Mouse (Mus musculus) midbrain, embryonic 11.5 days (tissue): ENCODE results near the gene Man1c1. TPM values are rescaled to one million over a fixed set of nuclear protein-coding genes. Genes with fewer than 3 reads are reported as not detected.

Source experiments
- ATAC-seq: fragments of 200-750 bp; cut with Nextera tagmentation; 2 replicates; pipeline ENCODE4 v1.8.0; 2017; ENCODE audit warnings: moderate TSS enrichment, moderate library complexity; ENCODE audit not compliant: low FRiP score
- DNase-seq: peaks from one replicate; pipeline ENCODE4 v3.0.0; 2015; ENCODE audit warnings: low spot score; ENCODE audit errors: missing footprints
- H3K27ac ChIP-seq: fragments of 300-500 bp; sonication (generic); 2 replicates; pipeline ENCODE4 v1.5.1; 2014; ENCODE audit warnings: low read depth, low read length
- H3K27me3 ChIP-seq: fragments of 300-500 bp; sonication (generic); 2 replicates; pipeline ENCODE4 v1.6.1; 2014; ENCODE audit warnings: mild to moderate bottlenecking, low read length, moderate library complexity, mixed read lengths; ENCODE audit not compliant: control insufficient read depth, insufficient read depth
- H3K36me3 ChIP-seq: fragments of 300-500 bp; sonication (generic); 2 replicates; pipeline ENCODE4 v1.6.1; 2014; ENCODE audit warnings: mild to moderate bottlenecking, low read length, moderate library complexity, mixed read lengths; ENCODE audit not compliant: control insufficient read depth, insufficient read depth
- H3K4me1 ChIP-seq: fragments of 300-500 bp; sonication (generic); 2 replicates; pipeline ENCODE4 v1.6.1; 2014; ENCODE audit warnings: low read length; ENCODE audit not compliant: control insufficient read depth, insufficient read depth
- H3K4me2 ChIP-seq: fragments of 300-500 bp; sonication (generic); 2 replicates; pipeline ENCODE4 v1.6.1; 2014; ENCODE audit warnings: mild to moderate bottlenecking, moderate library complexity
- H3K4me3 ChIP-seq: fragments of 300-500 bp; sonication (generic); 2 replicates; pipeline ENCODE4 v1.5.1; 2014; ENCODE audit warnings: low read depth, low read length
- H3K9ac ChIP-seq: fragments of 300-500 bp; sonication (generic); 2 replicates; pipeline ENCODE4 v1.6.1; 2014; ENCODE audit warnings: low read length
- H3K9me3 ChIP-seq: fragments of 300-500 bp; sonication (generic); 2 replicates; pipeline ENCODE4 v1.6.1; 2016; ENCODE audit warnings: low read length; ENCODE audit not compliant: control insufficient read depth
- WGBS: fragments of 180-500 bp; shearing (Covaris S2); extraction: QIAGEN DNeasy Blood & Tissue Kit; methylation state at CpG from one replicate; pipeline ENCODE4 v1.1.7; 2014; 5-methylcytosine and 5-hydroxymethylcytosine counted together
- polyA plus RNA-seq: library from polyadenylated mRNA; unstranded; fragments of >200 nt; fragmentation: Nextera tagmentation; extraction: Ambion mirVana; gene quantifications from 2 replicates; pipeline ENCODE4 v1.2.1, GENCODE M21; 2014

Man1c1 gene
- polyA plus RNA-seq, 1 experiment from 2014 or later, result 3.2 TPM

DNA sequence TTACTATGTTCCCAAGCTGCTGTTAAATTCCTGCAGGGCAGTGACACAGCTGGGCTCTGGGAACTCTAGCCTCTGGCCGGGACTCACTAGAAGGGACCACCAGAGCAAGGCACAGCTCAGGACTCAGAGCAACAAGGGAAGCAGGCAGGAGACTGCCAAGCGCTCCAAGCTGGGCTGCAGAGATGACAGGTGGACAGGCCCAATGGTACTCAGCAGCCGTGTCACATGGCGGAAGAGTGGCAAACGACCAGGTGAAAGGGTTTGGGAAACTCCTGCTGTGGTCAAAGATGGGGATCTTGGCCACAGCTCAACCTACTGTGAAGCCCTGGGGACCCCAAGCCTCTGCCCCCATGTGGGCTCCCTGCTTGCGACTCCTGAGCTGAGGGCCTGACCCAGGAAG lies 140.0 kb downstream of the Man1c1 start:
- Histone ChIP-seq H3K27ac (no peak overlapping the region), H3K4me3 (no peak overlapping the region), H3K9ac (no peak overlapping the region), H3K4me2 (no peak overlapping the region), H3K4me1 (peaks cover 3% of the 10 kb centered on the region; the same call in 1 of the 2 replicates), H3K27me3 (no peaks in the 10 kb centered on the region), H3K36me3 (no peaks in the 10 kb centered on the region), H3K9me3 (no peaks in the 10 kb centered on the region)
- DNase-seq, result no peak
- 92% methylated on average over 6 of the region's 6 CpGs for WGBS
- no peak for ATAC-seq

DNA sequence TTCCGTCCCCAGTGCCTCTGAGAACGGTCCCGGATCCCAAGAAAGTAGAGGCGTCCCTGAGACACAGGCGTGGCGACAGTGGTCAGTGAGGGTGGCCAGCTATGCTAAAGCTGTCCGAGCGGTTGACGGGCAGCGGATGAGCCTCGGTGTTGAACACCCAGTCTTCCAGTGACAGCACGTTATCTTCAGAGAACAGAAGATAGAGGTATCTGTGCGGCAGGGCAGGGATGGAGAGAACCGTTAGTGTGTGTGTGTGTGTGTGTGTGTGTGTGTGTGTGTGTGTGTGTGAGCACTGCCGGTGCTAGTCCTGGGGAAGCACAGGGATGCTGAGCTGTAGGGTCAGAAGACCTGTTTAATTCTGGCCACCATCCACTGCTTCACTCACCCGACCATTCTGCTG lies 140.5 kb downstream of the Man1c1 start:
- DNase-seq, result no peak
- no peaks in the 10 kb centered on the region for H3K9me3 ChIP-seq
- no peak for ATAC-seq
- H3K4me1 ChIP-seq, result peaks cover 3% of the 10 kb centered on the region; the same call in 1 of the 2 replicates
- no peak overlapping the region for H3K4me2 ChIP-seq
- no peak overlapping the region for H3K4me3 ChIP-seq
- H3K27ac ChIP-seq, result no peak overlapping the region
- H3K9ac ChIP-seq, result no peak overlapping the region
- H3K27me3 ChIP-seq, result no peaks in the 10 kb centered on the region
- WGBS, result 94% methylated on average over 16 of the region's 16 CpGs
- no peaks in the 10 kb centered on the region for H3K36me3 ChIP-seq

DNA sequence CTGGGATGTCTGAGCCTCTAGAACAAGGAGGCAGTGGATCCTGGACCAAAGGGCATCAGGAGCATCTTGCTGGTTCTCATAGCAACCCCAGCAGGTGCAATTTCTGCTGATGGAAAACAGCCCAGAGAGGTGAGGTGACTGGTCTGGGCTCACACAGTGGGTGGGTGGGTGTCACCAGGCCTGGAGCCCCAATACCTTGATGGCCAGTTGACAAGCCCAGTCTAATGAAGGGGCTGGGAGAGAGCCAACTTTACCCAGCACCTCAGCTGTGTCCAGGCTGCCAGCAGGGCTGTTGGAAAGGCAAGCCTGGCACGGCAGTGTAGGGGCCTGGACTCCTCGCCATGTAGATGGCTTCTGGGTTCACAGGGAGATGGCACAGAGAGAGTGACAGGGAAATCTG lies 142.1 kb downstream of the Man1c1 start:
- no peak for DNase-seq
- Histone ChIP-seq H3K36me3 (no peaks in the 10 kb centered on the region), H3K9ac (no peak overlapping the region), H3K4me1 (peaks cover 6% of the 10 kb centered on the region), H3K9me3 (no peaks in the 10 kb centered on the region), H3K4me2 (no peak overlapping the region), H3K27me3 (no peaks in the 10 kb centered on the region), H3K27ac (no peak overlapping the region), H3K4me3 (no peak overlapping the region)
- ATAC-seq, result no peak
- 92% methylated on average over 2 of the region's 2 CpGs for WGBS

DNA sequence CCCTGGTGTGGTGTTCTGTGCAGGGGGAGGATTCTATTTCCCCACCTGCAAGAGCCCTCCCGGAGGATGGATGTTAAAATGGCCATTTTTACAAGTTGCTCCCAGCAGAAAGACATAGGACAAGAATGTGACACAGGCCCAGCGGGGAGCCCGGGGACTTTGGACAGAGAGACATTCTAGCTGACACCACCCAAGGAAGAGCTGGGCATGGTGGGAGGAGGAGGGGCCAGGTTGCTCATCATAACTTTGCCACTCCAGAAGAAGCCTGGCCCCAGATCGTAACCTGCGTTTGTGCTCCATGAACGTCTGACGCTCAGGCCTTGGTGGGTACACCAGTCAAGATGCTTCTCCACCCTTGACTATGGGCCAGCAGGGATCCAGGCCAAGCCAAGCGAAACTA lies 143.4 kb downstream of the Man1c1 start:
- WGBS, result 91% methylated on average over 8 of the region's 8 CpGs
- ATAC-seq (no peak), DNase-seq (no peak)
- Histone ChIP-seq H3K27ac (no peak overlapping the region), H3K4me1 (peaks cover 6% of the 10 kb centered on the region), H3K9ac (no peak overlapping the region), H3K36me3 (no peaks in the 10 kb centered on the region), H3K4me3 (no peak overlapping the region), H3K4me2 (no peak overlapping the region), H3K27me3 (no peaks in the 10 kb centered on the region), H3K9me3 (no peaks in the 10 kb centered on the region)

DNA sequence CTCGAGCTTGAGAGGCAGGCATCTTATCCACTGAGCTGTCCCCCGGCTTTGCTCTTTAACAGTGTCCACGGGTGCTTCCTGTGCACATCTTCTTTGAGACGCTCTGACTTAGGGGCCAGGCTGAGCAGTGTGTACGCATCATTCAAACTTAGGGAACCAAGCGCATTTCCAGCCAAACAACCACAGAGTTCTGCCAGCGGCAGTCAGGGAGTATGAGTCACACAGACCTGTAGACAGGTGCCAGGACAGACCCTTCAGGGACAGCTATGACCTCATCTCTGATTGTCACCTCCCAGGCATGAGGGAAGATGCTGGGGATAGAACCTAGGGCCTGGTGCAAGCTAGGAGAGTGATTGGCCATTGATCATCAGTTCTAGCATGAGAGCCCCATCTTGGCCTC lies 144.9 kb downstream of the Man1c1 start:
- no peaks in the 10 kb centered on the region for H3K36me3 ChIP-seq
- DNase-seq (no peak), ATAC-seq (no peak)
- H3K4me1 ChIP-seq, result peaks cover 6% of the 10 kb centered on the region
- H3K4me3 ChIP-seq, result no peak overlapping the region
- H3K27ac ChIP-seq, result no peak overlapping the region
- WGBS, result 83% methylated on average over 7 of the region's 7 CpGs
- no peaks in the 10 kb centered on the region for H3K27me3 ChIP-seq
- H3K9ac ChIP-seq, result no peak overlapping the region
- no peaks in the 10 kb centered on the region for H3K9me3 ChIP-seq
- H3K4me2 ChIP-seq, result no peak overlapping the region

GRCm38 (mm10) chr4:134558570-134559113 lies 145.4 kb downstream of the Man1c1 start:
- WGBS, result 65% methylated on average over 9 of the region's 9 CpGs
- DNase-seq (no peak), ATAC-seq (no peak)
- Histone ChIP-seq H3K4me3 (no peak overlapping the region), H3K9me3 (no peaks in the 10 kb centered on the region), H3K4me1 (peaks cover 6% of the 10 kb centered on the region), H3K27ac (no peak overlapping the region), H3K36me3 (no peaks in the 10 kb centered on the region), H3K9ac (no peak overlapping the region), H3K4me2 (no peak overlapping the region), H3K27me3 (no peaks in the 10 kb centered on the region)

- H3K27ac ChIP-seq, result no peak overlapping the region
- WGBS, result 14% methylated on average over 15 of the region's 16 CpGs
- peaks cover 6% of the 10 kb centered on the region for H3K4me1 ChIP-seq
- DNase-seq (peak; percentile 89), ATAC-seq (no peak)
- H3K9me3 ChIP-seq, result no peaks in the 10 kb centered on the region
- no peak overlapping the region for H3K4me3 ChIP-seq
- peak overlapping the region; percentile 24; the same call in 1 of the 2 replicates for H3K9ac ChIP-seq
- H3K4me2 ChIP-seq, result no peak overlapping the region
- no peaks in the 10 kb centered on the region for H3K27me3 ChIP-seq
- no peaks in the 10 kb centered on the region for H3K36me3 ChIP-seq
Measured at GRCm38 (mm10) chr4:134557626-134558249, 146.4 kb downstream of the Man1c1 start.

DNA sequence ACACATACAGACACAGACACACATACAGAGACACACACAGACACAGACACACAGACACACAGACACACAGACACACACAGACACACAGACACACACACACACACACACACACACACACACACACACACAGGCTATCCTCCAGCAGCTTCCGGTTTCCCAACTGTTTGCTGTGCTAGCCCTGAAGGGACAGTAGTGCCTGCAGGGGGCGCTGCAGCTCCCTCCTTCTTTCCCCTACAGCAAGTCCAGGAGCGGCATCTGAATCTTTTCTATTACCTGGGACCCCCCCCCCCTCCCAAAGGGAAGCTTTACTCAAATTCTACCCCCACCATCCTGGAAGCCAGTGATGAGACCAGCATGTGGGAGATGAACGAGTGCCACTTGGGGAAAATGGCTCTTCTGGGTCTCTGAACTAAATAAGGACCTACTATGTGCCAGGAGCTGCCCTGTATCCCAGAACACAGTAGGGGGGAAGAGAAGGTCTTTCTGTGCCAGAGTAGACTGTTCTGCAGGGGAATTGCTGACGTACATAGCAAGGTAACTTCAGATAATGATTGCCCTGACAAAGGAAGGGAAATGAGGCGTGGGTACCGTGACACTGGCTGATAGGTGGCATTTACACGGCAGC lies 148.0 kb downstream of the Man1c1 start:
- Histone ChIP-seq H3K4me3 (no peak overlapping the region), H3K4me1 (peaks cover 13% of the 10 kb centered on the region), H3K9me3 (no peaks in the 10 kb centered on the region), H3K36me3 (no peaks in the 10 kb centered on the region), H3K4me2 (no peak overlapping the region), H3K9ac (no peak overlapping the region), H3K27ac (no peak overlapping the region), H3K27me3 (no peaks in the 10 kb centered on the region)
- DNase-seq (no peak), ATAC-seq (no peak)
- 71% methylated on average over 8 of the region's 8 CpGs for WGBS

GRCm38 (mm10) chr4:134553631-134554030 lies 150.5 kb downstream of the Man1c1 start:
- H3K27me3 ChIP-seq, result no peaks in the 10 kb centered on the region
- H3K4me1 ChIP-seq, result peaks cover 18% of the 10 kb centered on the region
- DNase-seq (no peak), ATAC-seq (no peak)
- no peak overlapping the region for H3K4me3 ChIP-seq
- peaks cover 6% of the 10 kb centered on the region; the same call in 1 of the 2 replicates for H3K9me3 ChIP-seq
- H3K36me3 ChIP-seq, result peaks cover 9% of the 10 kb centered on the region
- no peak overlapping the region for H3K4me2 ChIP-seq
- 83% methylated on average over 1 of the region's 1 CpGs for WGBS
- no peak overlapping the region for H3K9ac ChIP-seq
- H3K27ac ChIP-seq, result no peak overlapping the region
